Mouse (Mus musculus) megakaryocyte, embryonic 14.5 days (primary cell): ENCODE results near the gene Mfap3. TPM values are rescaled to one million over a fixed set of nuclear protein-coding genes. Genes with fewer than 3 reads are reported as not detected.

Experiments used
- H3K27me3 ChIP-seq: replicated peaks from 2 replicates; pipeline ENCODE3; 2012; ENCODE audit warnings: inconsistent platforms
- H3K36me3 ChIP-seq: replicated peaks from 2 replicates; pipeline ENCODE3; 2012; ENCODE audit warnings: low read length, inconsistent platforms, mixed read lengths
- H3K4me1 ChIP-seq: 2 replicates; pipeline ENCODE4 v1.6.1; 2012; ENCODE audit warnings: inconsistent platforms
- H3K4me3 ChIP-seq: replicated peaks from 2 replicates; pipeline ENCODE3; 2012; ENCODE audit warnings: moderate library complexity, mild to moderate bottlenecking, inconsistent platforms
- H3K9me3 ChIP-seq: 2 replicates; pipeline ENCODE4 v1.6.1; 2012; ENCODE audit warnings: inconsistent platforms
- FLI1 ChIP-seq: IDR thresholded peaks from 2 replicates; pipeline ENCODE4 v1.6.1; 2012; ENCODE audit warnings: low read length, inconsistent platforms, mixed read lengths
- GATA1 ChIP-seq: IDR thresholded peaks from 3 replicates; pipeline ENCODE4 v1.6.1; 2012; ENCODE audit warnings: mixed read lengths, low read length, inconsistent platforms, borderline replicate concordance
- polyA plus RNA-seq: library from polyadenylated mRNA; stranded (reverse); fragments of >175 nt; gene quantifications from 2 replicates; pipeline ENCODE4 v1.2.3, GENCODE M21; 2012; ENCODE audit warnings: low replicate concordance; ENCODE audit not compliant: insufficient read depth

Mfap3 gene
- polyA plus RNA-seq, 1 experiment, result 0.83 TPM

DNA sequence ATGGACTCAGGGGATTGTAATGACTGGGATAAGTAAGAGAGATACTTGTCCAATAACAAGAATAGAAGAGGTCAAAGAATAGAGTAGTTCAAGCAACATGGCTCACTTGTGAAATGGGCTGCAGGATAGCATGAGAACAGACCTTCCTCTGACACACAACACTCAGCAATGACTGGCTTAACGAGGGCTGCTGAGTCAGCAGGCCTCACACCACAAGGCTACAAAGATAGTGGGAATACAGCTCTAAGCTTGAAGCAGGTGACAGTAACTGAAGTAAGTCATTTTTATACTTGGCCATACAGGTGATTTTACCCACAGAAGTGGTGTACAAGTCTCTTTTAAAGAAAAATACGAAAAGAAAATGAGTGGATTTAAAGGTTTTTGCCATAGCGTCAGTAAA is 7.4 kb downstream of the Mfap3 start:
- Histone ChIP-seq H3K4me3 (peak overlapping the region; percentile 12), H3K4me1 (peaks cover 45% of the 10 kb centered on the region), H3K9me3 (no peaks in the 10 kb centered on the region), H3K27me3 (no peaks in the 10 kb centered on the region), H3K36me3 (peaks cover 60% of the 10 kb centered on the region)
- TF ChIP-seq FLI1 (no peak), GATA1 (no peak)

DNA sequence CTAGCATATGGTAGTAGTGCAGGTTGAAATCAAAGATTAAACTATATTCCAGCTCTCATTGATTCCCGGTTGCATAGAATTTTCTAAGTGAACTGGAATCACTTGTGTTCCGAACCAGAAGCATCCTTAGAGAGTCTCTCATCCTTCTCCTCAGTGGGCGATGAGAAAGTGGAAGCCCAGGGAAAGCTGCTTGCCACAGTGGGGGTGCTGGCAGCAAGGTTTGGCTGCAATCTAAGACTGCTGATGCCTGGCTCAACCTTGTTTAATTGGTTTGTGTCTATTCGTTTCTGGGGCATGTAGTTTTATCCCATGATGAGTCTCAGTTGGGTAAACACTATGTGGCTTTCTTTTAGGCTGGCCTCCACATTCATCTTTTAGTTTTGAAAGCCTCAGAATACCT is 9.0 kb downstream of the Mfap3 start:
- no peak for TF ChIP-seq FLI1
- TF ChIP-seq GATA1, result no peak

GRCm38 (mm10) chr11:57529111-57529510 is 10.6 kb downstream of the Mfap3 start:
- no peaks in the 10 kb centered on the region for H3K9me3 ChIP-seq
- TF ChIP-seq GATA1, result no peak
- no peak for TF ChIP-seq FLI1
- H3K4me3 ChIP-seq, result no peak overlapping the region
- H3K27me3 ChIP-seq, result no peaks in the 10 kb centered on the region
- H3K4me1 ChIP-seq, result peaks cover 39% of the 10 kb centered on the region
- H3K36me3 ChIP-seq, result peaks cover 65% of the 10 kb centered on the region

More for the DNA sequence above, 9.0 kb downstream of the Mfap3 start:
- no peaks in the 10 kb centered on the region for H3K9me3 ChIP-seq
- peaks cover 61% of the 10 kb centered on the region for H3K36me3 ChIP-seq
- no peak overlapping the region for H3K4me3 ChIP-seq
- peaks cover 42% of the 10 kb centered on the region for H3K4me1 ChIP-seq
- no peaks in the 10 kb centered on the region for H3K27me3 ChIP-seq

DNA sequence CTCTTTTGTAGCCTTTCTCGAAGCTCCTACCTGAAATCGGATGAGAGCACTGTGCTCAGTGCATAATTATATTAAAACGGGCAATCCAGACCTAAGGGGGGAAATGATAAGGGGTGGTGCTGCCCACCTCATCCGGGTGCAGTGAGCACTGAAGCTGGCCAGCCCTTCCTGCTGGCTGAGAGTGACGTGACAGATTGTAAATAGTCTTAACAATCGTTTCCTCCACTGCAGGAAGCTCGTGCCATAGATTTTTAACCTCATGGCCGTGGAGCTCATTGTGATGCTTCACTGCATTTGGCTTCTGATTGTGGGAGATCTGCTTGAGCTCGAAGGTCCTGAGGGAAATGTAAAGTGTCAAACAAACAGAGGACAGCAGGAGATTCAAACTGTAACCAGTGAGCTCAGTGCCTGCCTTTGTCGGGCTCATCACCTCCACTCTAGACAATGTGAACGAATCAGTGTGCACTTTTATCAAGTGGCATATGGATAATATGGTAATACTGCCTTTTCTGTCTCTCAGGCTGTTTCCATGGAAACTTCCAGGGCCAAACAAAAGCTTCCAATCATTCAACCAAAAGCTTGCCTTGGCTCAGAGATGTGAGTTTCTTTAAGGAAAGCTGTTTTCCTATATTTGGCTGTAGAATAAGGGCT is 13.0 kb downstream of the Mfap3 start:
- peaks cover 20% of the 10 kb centered on the region for H3K4me1 ChIP-seq
- peaks cover 70% of the 10 kb centered on the region for H3K36me3 ChIP-seq
- no peak for TF ChIP-seq FLI1
- no peak for TF ChIP-seq GATA1
- no peaks in the 10 kb centered on the region for H3K27me3 ChIP-seq
- H3K9me3 ChIP-seq, result no peaks in the 10 kb centered on the region
- H3K4me3 ChIP-seq, result no peak overlapping the region

- Histone ChIP-seq H3K4me3 (no peak overlapping the region), H3K27me3 (no peaks in the 10 kb centered on the region), H3K9me3 (0 out of 2 replicates have a peak, but pooled peaks cover under 1% of the 10 kb centered on the region), H3K36me3 (peaks cover 71% of the 10 kb centered on the region), H3K4me1 (peaks cover 20% of the 10 kb centered on the region)
- no peak for TF ChIP-seq GATA1
- no peak for TF ChIP-seq FLI1
Observed at GRCm38 (mm10) chr11:57532306-57532705, 13.8 kb downstream of the Mfap3 start.

- Histone ChIP-seq H3K9me3 (peaks cover 7% of the 10 kb centered on the region; the same call in 1 of the 2 replicates), H3K4me1 (peaks cover 20% of the 10 kb centered on the region), H3K4me3 (no peak overlapping the region), H3K27me3 (no peaks in the 10 kb centered on the region), H3K36me3 (peaks cover 35% of the 10 kb centered on the region)
- TF ChIP-seq FLI1 (no peak), GATA1 (no peak)
Observed at GRCm38 (mm10) chr11:57535912-57536311, 17.4 kb downstream of the Mfap3 start.

DNA sequence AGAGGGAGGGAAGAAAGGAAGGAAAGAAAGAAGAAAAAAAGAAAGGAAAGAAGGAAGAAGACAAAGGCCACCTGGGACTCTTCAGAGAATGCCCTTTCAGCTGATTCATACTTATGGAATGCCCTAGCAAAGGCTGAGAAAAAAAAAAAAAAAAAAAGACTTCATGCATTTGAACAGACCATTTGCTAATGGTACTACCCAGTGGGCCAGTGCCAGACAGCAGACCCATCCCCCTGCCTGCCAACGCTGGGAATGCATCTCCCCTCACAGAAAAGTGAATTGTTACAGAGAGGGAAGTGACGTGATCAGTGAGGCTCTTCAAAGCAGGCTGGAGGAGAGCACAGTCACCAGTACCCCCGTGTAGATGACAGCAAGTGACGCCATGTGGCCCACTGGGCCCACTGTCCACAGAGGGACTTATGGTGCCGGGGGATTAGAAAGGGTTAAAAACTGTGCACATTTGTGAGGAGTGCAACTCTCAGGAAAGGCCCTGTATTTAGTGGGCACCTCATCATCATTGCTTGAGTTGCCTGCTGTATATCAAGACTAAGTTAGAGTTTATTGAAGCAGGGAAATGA is 21.5 kb downstream of the Mfap3 start:
- H3K4me3 ChIP-seq, result peak overlapping the region; percentile 1
- H3K27me3 ChIP-seq, result peaks cover 3% of the 10 kb centered on the region
- no peaks in the 10 kb centered on the region for H3K4me1 ChIP-seq
- H3K36me3 ChIP-seq, result peaks cover 2% of the 10 kb centered on the region
- TF ChIP-seq GATA1 (no peak), FLI1 (no peak)
- peaks cover 7% of the 10 kb centered on the region; the same call in 1 of the 2 replicates for H3K9me3 ChIP-seq

- H3K4me3 ChIP-seq, result no peak overlapping the region
- peaks cover 2% of the 10 kb centered on the region for H3K36me3 ChIP-seq
- TF ChIP-seq GATA1 (no peak), FLI1 (no peak)
- no peaks in the 10 kb centered on the region for H3K4me1 ChIP-seq
- peaks cover 7% of the 10 kb centered on the region; the same call in 1 of the 2 replicates for H3K9me3 ChIP-seq
- peaks cover 3% of the 10 kb centered on the region for H3K27me3 ChIP-seq
Observed at GRCm38 (mm10) chr11:57540681-57541080, 22.2 kb downstream of the Mfap3 start.

- no peak for TF ChIP-seq FLI1
- TF ChIP-seq GATA1, result no peak
Observed at GRCm38 (mm10) chr11:57548618-57549550, 30.4 kb downstream of the Mfap3 start.

More at GRCm38 (mm10) chr11:57548618-57549550, 30.4 kb downstream of the Mfap3 start:
- Histone ChIP-seq H3K27me3 (peaks cover 15% of the 10 kb centered on the region), H3K9me3 (peaks cover 3% of the 10 kb centered on the region; the same call in 1 of the 2 replicates), H3K36me3 (no peaks in the 10 kb centered on the region), H3K4me3 (no peak overlapping the region), H3K4me1 (peaks cover 9% of the 10 kb centered on the region)
